Comparison of ENCODE assay signal across 8 mouse cellular contexts in genomic region chr5:74068714-74069321, GRCm38 (mm10). TPM values are rescaled to one million over a fixed set of nuclear protein-coding genes. Genes with fewer than 3 reads are reported as not detected.
DNase-seq lines count a peak whose midpoint lies in the region; ATAC-seq and TF ChIP-seq lines count a peak whose summit lies in the region.

No protein-coding gene starts in this region.

- peak overlapping the region; percentile 81 for H3K4me2 ChIP-seq in limb, embryonic 11.5 days (ENCODE audit: low read depth, severe bottlenecking)

- no peaks in the 10 kb centered on the region for H3K27me3 ChIP-seq in limb, embryonic 11.5 days (ENCODE audit: control insufficient read depth, insufficient read depth, low read length)
- peaks cover 4% of the 10 kb centered on the region; the same call in 1 of the 2 replicates for H3K27me3 ChIP-seq in midbrain, embryonic 10.5 days (ENCODE audit: low read depth, poor library complexity, severe bottlenecking)

- H3K4me3 ChIP-seq in cortical plate, adult 2 months (ENCODE audit: insufficient read depth, low read length) = peak overlapping the region; percentile 92
- peak overlapping the region; percentile 92 for H3K4me3 ChIP-seq in limb, embryonic 11.5 days (ENCODE audit: low read depth, low read length)
- H3K4me3 ChIP-seq in midbrain, embryonic 10.5 days = peak overlapping the region; percentile 95

- TF ChIP-seq CTCF in cortical plate, adult 2 months (IDR thresholded peaks at IDR 0.05; ENCODE audit: extremely low read depth, insufficient read depth, low read length) = no peak

- peaks cover 2% of the 10 kb centered on the region; the same call in 1 of the 2 replicates for H3K4me1 ChIP-seq in cortical plate, adult 2 months (ENCODE audit: control insufficient read depth, insufficient read depth, low read length)
- H3K4me1 ChIP-seq in limb, embryonic 11.5 days (ENCODE audit: control insufficient read depth, insufficient read depth, low read length) = peaks cover 38% of the 10 kb centered on the region
- H3K4me1 ChIP-seq in midbrain, embryonic 10.5 days = peaks cover 34% of the 10 kb centered on the region

- 2% methylated on average over 18 of the region's 18 CpGs for WGBS in limb, embryonic 11.5 days
- 3% methylated on average over 18 of the region's 18 CpGs for WGBS in midbrain, embryonic 10.5 days

- H3K9me3 ChIP-seq in limb, embryonic 11.5 days (ENCODE audit: control insufficient read depth, low read length) = no peaks in the 10 kb centered on the region
- H3K9me3 ChIP-seq in midbrain, embryonic 10.5 days (replicated peaks) = no peaks in the 10 kb centered on the region

- no peaks in the 10 kb centered on the region for H3K36me3 ChIP-seq in limb, embryonic 11.5 days (ENCODE audit: control insufficient read depth, insufficient read depth, low read length)
- H3K36me3 ChIP-seq in midbrain, embryonic 10.5 days = no peaks in the 10 kb centered on the region

- H3K9ac ChIP-seq in limb, embryonic 11.5 days (ENCODE audit: low read length) = peak overlapping the region; percentile 94

- peak; percentile 80 for DNase-seq in urinary bladder, postnatal 14 days (ENCODE audit: low spot score)
- DNase-seq in urinary bladder, postnatal 10 days (ENCODE audit: low spot score) = no peak
- DNase-seq in gastrocnemius, postnatal 10 days = peak; percentile 62
- DNase-seq in limb, embryonic 11.5 days (ENCODE audit: low spot score) = peak; percentile 84
- DNase-seq in midbrain, embryonic 10.5 days (ENCODE audit: low spot score) = no peak
- DNase-seq in spleen, postnatal 36 days (ENCODE audit: low spot score in 2 of 2) = peak; percentile 52 to 61

- peak; percentile 78 for ATAC-seq in inflammation-experienced regulatory T-cells, adult 6 months
- ATAC-seq in limb, embryonic 11.5 days (ENCODE audit: insufficient number of reproducible peaks, low FRiP score, low TSS enrichment, low read depth) = peak; percentile 41; the same call in 1 of the 2 replicates

- H3K27ac ChIP-seq in cortical plate, adult 2 months (ENCODE audit: insufficient read depth, low read length) = peak overlapping the region; percentile 91
- peak overlapping the region; percentile 99 for H3K27ac ChIP-seq in limb, embryonic 11.5 days (replicated peaks; ENCODE audit: low read depth, low read length)
- peak overlapping the region; percentile 99 for H3K27ac ChIP-seq in midbrain, embryonic 10.5 days (replicated peaks)

- no peak for TF ChIP-seq POLR2A in cortical plate, adult 2 months (IDR thresholded peaks at IDR 0.05; ENCODE audit: extremely low read depth, insufficient read depth, low read length)

RNA-seq across cellular contexts. Expression of gene Usp46, which starts 0.6 kb away (rescaled TPM):
- 49.3 and 51.5 TPM in 2 replicates for polyA plus RNA-seq in cortical plate, adult 2 months (2012; rRNA removed)
- total RNA-seq in gastrocnemius, postnatal 10 days (2021) = 10 to 100 TPM; 21.7 to 21.8 TPM
- 10 to 100 TPM in 1 of 3 experiments, 1 to 10 TPM in 2; 8.5 to 12.6 (median 9.9) TPM for polyA plus RNA-seq in inflammation-experienced regulatory T-cells, adult 6 months (2017; shearing (Covaris generic))
- 48.8 and 50.7 TPM in 2 replicates for polyA plus RNA-seq in limb, embryonic 11.5 days (2014; fragmentation: Nextera tagmentation; extraction: Ambion mirVana)
- polyA plus RNA-seq in midbrain, embryonic 10.5 days (2016; fragmentation: Nextera tagmentation; extraction: Ambion mirVana) = 29.7 and 30.1 TPM in 2 replicates

Comparison
In these comparisons a context has a peak if more than half of its experiments do, and no peak if none do; other contexts are left out.
1. DNase-seq: peak in urinary bladder, postnatal 14 days (single experiment), gastrocnemius, postnatal 10 days (single experiment), limb, embryonic 11.5 days (single experiment) and spleen, postnatal 36 days (2 of 2); none in urinary bladder, postnatal 10 days (single experiment) and midbrain, embryonic 10.5 days (single experiment).
2. Peak in every context shown above with its lines, with median percentiles within 50 percentile points of each other: H3K27ac ChIP-seq and H3K4me3 ChIP-seq.